Mouse (Mus musculus): ENCODE data around the gene Ank.

Gene Ank

DNA sequence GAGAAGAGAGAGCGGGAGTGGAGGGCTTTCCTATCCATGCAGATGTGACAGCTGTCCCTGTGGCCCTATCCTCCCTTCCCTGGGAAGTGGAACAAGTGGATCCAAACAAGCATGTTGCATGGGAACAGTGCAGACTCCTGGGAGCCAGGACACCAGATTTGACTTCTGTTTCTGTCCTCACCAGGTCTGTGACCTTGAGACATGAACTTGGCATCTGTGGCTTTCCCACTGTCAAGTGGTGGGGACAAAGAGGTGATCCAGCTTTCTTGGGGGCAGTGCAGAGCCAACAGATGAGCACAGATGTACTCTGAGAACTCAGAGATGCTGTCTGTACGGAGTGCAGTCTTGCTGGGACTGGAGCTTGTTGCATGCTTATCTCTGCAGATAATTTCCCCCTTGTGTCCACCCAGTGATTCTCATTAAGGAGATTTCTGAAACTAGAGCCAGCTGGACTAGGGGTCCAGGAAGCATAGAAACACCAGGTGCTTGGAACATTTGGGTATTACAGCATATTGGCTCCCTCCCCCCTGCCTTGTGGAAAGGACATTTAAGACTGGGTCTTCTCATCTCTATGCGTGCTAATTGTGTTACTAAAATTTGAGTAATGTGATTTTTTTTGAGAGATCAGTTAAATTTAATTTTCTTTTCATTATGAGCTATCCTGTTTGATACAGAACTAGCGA lies 14.0 kb downstream of the Ank start:
- no peaks in the 10 kb centered on the region for H3K36me3 ChIP-seq (ENCODE audit: control insufficient read depth, insufficient read depth, low read length, poor library complexity, severe bottlenecking)
- H3K27me3 ChIP-seq (ENCODE audit: control insufficient read depth, insufficient read depth, low read length, poor library complexity, severe bottlenecking), result no peaks in the 10 kb centered on the region
- no peak for DNase-seq (ENCODE audit: low read depth, low spot score)

DNA sequence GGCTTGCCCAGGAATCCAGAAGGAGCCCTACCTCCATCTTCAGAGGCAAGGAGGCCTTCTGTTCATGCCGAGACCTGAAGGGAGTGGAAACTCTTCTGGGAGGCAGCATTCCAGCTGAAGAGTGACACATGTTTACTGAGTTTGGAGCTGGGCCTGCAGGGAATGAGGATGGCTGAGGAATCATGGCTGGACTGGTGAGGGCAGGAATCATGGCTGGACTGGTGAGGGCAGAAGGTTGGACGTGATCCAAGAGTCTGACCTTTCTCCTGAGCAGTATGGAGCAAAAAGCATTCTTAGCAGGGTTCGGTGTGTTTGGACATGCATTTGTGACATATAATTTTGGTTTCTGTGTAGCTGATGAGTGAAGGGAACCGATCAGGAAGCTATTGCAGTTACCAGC lies 15.5 kb downstream of the Ank start:
- H3K27me3 ChIP-seq (ENCODE audit: control insufficient read depth, insufficient read depth, low read length, poor library complexity, severe bottlenecking), result no peaks in the 10 kb centered on the region
- no peaks in the 10 kb centered on the region for H3K36me3 ChIP-seq (ENCODE audit: control insufficient read depth, insufficient read depth, low read length, poor library complexity, severe bottlenecking)
- no peak for DNase-seq (ENCODE audit: low read depth, low spot score)

DNA sequence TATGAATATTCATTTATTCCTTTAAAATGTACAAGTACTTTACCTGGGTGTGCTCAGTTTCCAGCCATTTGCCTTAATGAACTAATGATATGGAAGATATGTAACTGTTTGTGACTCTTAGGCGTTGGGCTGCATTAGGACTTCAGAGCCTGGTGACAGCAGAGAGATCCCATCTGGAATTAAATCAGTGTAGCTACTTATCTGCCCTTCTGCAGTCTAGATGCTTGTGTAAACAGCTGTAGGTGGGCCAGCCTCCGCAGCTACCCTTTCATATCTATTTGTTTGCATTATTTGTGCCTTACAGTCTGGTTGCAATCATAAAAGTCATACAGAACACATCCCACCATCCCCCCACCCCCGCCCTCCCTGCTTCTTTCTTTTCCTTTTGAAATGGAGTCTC lies 16.7 kb downstream of the Ank start:
- no peak for DNase-seq (ENCODE audit: low read depth, low spot score)
- no peaks in the 10 kb centered on the region for H3K27me3 ChIP-seq (ENCODE audit: control insufficient read depth, insufficient read depth, low read length, poor library complexity, severe bottlenecking)
- no peaks in the 10 kb centered on the region for H3K36me3 ChIP-seq (ENCODE audit: control insufficient read depth, insufficient read depth, low read length, poor library complexity, severe bottlenecking)

DNA sequence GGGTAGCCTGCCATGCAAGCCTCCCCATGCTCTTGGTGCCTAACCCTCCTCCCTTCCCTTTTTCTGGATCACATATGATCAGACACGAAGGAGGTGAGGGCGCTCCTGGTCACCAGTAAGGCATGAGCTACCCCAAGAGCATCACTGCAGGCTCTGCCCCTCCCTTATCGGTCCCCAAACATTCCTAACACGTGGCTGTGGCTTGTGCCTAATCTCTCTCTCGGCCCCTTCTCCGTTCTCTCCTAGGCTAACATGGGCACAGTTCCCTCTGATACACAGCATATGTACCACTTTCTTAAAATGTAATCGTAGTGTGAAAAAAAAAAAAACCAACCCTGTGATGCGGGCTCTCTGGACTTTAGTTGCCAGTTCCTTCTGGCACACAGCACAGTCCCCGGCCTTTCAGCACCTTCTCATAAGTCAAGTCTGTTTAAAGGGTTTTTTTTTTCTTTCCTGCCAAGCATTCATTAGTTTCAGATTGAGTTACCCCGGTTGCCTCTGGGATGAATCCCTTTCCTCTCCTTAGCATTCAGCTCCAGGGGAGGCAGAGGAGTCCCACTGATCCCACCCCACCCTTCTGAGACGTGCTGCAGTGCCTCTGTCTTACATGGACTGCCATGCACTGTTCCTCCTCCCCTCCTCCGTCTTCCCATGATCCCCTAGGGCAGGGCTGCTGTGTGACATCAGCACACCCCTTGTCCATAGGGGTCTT lies 19.2 kb downstream of the Ank start:
- H3K27me3 ChIP-seq (ENCODE audit: control insufficient read depth, insufficient read depth, low read length, poor library complexity, severe bottlenecking), result no peaks in the 10 kb centered on the region
- DNase-seq (ENCODE audit: low read depth, low spot score), result no peak

DNA sequence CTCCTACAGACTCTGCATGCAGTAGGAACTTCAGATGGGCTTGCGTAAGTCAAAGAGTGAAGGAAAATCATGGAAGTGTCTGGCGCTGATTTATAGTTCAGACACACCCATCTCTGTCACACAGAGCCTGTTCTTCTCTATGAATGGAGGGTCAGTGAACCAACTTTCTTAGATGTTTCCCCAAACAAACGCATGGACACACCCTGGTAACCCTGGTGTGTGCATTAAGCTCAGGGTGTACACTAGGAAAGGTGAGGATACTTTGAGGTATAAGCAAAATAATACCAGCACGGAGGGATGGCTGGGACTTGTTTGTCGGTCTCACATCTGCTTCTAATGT lies 19.8 kb downstream of the Ank start:
- H3K27me3 ChIP-seq (ENCODE audit: control insufficient read depth, insufficient read depth, low read length, poor library complexity, severe bottlenecking), result no peaks in the 10 kb centered on the region
- DNase-seq (ENCODE audit: low read depth, low spot score), result no peak
- no peaks in the 10 kb centered on the region for H3K36me3 ChIP-seq (ENCODE audit: control insufficient read depth, insufficient read depth, low read length, poor library complexity, severe bottlenecking)

More for the DNA sequence above, 19.2 kb downstream of the Ank start:
- no peaks in the 10 kb centered on the region for H3K36me3 ChIP-seq (ENCODE audit: control insufficient read depth, insufficient read depth, low read length, poor library complexity, severe bottlenecking)

DNA sequence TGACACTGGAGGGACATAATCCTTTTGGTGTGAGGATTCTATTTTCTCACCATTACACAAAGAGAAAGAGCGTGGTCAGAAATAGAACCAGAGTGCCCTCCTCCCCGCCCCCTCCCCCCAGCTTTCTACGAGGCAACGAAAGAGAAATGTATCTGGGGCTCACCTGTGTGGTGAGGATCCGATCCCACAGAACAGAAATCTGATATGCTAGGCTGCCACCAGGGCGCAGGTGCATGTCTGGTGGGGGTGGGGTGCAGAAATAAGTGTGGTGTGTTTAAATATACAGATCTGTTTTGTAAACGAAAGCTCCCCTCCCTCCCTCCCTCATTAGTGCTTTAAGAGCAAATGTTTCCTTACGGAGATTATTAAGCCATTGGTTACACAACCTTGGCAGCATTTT lies 20.6 kb downstream of the Ank start:
- H3K36me3 ChIP-seq (ENCODE audit: control insufficient read depth, insufficient read depth, low read length, poor library complexity, severe bottlenecking), result no peaks in the 10 kb centered on the region
- no peak for DNase-seq (ENCODE audit: low read depth, low spot score)

DNA sequence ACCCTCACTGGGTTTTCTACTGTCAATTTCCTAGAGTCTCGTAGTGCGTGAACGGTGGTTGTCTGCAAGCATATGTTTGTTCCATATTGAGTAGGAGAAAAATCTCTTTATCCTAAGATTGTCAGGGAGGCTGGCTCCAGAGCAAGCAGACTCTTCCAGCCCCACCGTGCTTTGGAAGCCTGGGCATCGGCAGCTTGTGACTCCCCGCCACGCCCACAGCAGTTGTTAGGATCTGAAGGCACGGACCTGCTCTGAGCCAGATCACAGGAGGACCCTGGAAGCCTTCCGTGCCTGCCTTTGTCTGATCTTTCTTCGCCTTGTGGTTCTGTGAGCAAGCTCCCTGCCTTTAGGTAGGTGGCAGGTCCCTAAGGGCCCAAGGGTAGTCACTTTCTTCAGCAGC lies 21.6 kb downstream of the Ank start:
- no peaks in the 10 kb centered on the region for H3K27me3 ChIP-seq (ENCODE audit: control insufficient read depth, insufficient read depth, low read length, poor library complexity, severe bottlenecking)

More for the DNA sequence above, 20.6 kb downstream of the Ank start:
- no peaks in the 10 kb centered on the region for H3K27me3 ChIP-seq (ENCODE audit: control insufficient read depth, insufficient read depth, low read length, poor library complexity, severe bottlenecking)

DNA sequence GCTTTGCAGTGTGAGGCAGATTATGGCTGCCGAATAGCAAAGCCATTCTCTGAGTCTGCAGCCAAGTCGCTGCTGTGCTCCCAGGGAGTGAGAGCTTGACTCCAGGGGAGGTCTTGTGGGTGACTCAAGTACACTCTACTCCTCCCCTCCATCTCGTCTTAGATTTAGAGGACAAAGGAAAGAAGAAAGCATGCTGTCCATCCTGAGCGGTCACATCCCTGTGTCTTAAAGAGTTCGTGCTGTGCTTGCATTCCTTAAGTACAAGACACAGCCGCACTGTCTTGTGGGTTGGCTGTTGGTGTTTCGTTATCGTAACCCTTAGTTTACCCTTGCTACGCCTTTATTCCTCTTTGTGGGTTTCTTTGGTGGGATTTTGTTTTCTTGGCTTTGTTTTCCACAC lies 24.2 kb downstream of the Ank start:
- Histone ChIP-seq H3K36me3 (ENCODE audit: control insufficient read depth, insufficient read depth, low read length, poor library complexity, severe bottlenecking) (no peaks in the 10 kb centered on the region), H3K27me3 (ENCODE audit: control insufficient read depth, insufficient read depth, low read length, poor library complexity, severe bottlenecking) (no peaks in the 10 kb centered on the region)
- DNase-seq (ENCODE audit: low read depth, low spot score), result no peak

More for the DNA sequence above, 21.6 kb downstream of the Ank start:
- no peak for DNase-seq (ENCODE audit: low read depth, low spot score)
- no peaks in the 10 kb centered on the region for H3K36me3 ChIP-seq (ENCODE audit: control insufficient read depth, insufficient read depth, low read length, poor library complexity, severe bottlenecking)

DNA sequence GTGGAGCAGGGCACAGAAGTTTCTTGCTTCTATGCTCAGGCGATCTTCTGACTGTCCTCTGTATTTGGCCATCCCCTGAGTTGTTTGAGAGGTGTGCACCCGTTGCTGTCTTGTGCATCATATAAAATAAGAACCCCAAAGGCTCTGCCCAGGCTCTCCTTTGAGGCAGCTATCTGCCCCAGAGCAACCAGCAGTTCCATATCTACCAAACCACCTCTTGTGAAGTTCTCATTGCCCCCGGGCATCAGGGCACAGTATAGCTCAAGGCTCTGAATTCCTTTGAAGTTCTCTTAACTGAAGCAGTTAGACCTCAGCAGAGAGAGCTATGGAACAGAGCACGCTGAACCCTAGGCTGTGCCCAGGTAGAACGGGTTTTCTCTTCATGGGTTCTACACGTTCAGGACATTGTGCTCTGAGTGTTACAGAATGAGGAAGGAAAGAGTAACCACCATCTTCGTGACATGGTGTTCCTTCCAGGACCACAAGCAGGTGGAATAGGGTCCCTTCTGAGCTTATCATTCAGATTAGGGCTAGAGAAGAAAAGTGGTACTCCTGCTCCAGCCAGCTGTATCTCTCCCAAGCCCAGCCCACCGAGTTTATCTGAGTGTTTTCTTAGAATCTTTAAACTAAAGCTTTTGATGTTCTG lies 25.1 kb downstream of the Ank start:
- H3K27me3 ChIP-seq (ENCODE audit: control insufficient read depth, insufficient read depth, low read length, poor library complexity, severe bottlenecking), result no peaks in the 10 kb centered on the region
- DNase-seq (ENCODE audit: low read depth, low spot score), result no peak
- H3K36me3 ChIP-seq (ENCODE audit: control insufficient read depth, insufficient read depth, low read length, poor library complexity, severe bottlenecking), result no peaks in the 10 kb centered on the region

DNA sequence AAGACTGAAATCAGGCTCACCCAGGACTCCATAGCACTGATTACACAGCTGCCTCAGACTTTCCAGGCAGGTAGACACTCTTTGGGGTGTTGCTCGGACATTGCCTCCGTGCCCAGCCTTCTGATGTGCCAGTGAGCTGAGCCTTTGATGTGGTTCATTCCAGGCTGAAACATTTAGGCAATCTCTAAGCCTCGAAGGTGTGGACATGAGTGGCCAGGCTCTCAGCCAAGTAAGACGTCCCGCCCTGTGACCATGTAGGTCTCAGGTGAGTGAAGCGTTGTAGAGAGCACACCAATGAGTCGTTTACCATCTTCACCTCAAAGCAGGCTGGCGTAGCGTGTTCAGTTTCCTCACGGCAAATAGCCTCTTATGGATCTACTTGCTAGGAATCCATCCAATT lies 25.7 kb downstream of the Ank start:
- H3K27me3 ChIP-seq (ENCODE audit: control insufficient read depth, insufficient read depth, low read length, poor library complexity, severe bottlenecking), result no peaks in the 10 kb centered on the region
- H3K36me3 ChIP-seq (ENCODE audit: control insufficient read depth, insufficient read depth, low read length, poor library complexity, severe bottlenecking), result no peaks in the 10 kb centered on the region
- DNase-seq (ENCODE audit: low read depth, low spot score), result no peak

DNA sequence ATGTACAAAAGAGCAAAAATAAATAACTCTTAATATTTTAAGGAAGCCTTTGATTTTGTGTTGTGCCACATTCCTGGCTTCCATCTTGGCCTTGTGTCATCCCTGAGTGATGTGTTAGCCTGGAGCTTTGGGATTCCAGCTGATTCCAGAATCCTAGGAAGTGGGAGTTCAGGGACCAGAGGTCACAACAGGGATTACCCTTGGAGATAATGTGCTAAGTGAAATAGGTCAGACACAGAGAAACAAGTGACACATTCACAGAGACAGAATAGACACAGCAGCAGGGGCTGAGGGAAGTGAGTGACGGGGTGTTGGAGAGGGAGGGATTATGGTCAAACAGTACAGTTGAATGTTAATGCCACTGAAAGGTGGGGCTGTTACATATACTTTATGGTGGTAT lies 26.3 kb downstream of the Ank start:
- no peak for DNase-seq (ENCODE audit: low read depth, low spot score)
- H3K27me3 ChIP-seq (ENCODE audit: control insufficient read depth, insufficient read depth, low read length, poor library complexity, severe bottlenecking), result no peaks in the 10 kb centered on the region
- no peaks in the 10 kb centered on the region for H3K36me3 ChIP-seq (ENCODE audit: control insufficient read depth, insufficient read depth, low read length, poor library complexity, severe bottlenecking)

DNA sequence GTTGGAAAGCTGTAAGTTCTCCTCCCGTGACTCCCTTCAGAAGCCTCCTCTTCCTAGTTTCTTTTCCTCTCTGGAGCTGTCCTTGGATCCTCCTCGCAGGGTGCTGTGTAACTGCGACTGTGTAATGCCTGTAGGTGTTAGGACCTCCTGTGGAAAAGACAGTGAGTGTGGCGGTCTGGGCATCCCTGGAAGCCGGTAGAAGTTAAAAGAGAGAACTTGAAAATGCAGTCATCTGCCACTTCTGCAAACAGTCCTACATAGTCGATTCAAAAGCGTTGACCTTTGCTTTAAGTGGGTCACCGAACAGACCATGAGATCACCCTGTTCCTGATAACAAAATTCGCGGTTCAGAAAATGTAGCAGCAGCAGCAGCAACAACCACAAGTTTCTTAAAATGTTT lies 27.0 kb downstream of the Ank start:
- Histone ChIP-seq H3K27me3 (ENCODE audit: control insufficient read depth, insufficient read depth, low read length, poor library complexity, severe bottlenecking) (no peaks in the 10 kb centered on the region), H3K36me3 (ENCODE audit: control insufficient read depth, insufficient read depth, low read length, poor library complexity, severe bottlenecking) (no peaks in the 10 kb centered on the region)
- DNase-seq (ENCODE audit: low read depth, low spot score), result no peak

DNA sequence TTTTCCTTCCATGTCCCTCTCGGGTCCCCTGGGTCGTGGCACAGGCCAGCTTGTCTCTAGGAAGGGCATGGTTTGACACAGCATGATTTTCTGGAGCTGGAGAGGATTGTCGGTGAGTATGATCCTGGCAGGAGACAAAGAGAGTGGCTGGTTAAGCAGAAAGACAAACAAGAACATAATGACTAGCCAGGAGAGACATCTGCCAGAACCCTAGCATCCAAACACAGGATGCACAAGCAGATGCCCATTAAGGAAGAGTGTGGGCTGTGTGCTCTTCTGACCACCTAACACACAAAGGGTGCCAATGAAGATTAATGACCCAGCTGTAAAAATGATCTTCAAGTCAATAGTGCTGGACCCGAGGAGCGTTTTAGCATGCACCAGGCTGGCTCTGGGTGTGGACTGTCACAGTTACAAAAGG lies 29.5 kb downstream of the Ank start:
- Histone ChIP-seq H3K36me3 (ENCODE audit: control insufficient read depth, insufficient read depth, low read length, poor library complexity, severe bottlenecking) (no peaks in the 10 kb centered on the region), H3K27me3 (ENCODE audit: control insufficient read depth, insufficient read depth, low read length, poor library complexity, severe bottlenecking) (no peaks in the 10 kb centered on the region)
- no peak for DNase-seq (ENCODE audit: low read depth, low spot score)

DNA sequence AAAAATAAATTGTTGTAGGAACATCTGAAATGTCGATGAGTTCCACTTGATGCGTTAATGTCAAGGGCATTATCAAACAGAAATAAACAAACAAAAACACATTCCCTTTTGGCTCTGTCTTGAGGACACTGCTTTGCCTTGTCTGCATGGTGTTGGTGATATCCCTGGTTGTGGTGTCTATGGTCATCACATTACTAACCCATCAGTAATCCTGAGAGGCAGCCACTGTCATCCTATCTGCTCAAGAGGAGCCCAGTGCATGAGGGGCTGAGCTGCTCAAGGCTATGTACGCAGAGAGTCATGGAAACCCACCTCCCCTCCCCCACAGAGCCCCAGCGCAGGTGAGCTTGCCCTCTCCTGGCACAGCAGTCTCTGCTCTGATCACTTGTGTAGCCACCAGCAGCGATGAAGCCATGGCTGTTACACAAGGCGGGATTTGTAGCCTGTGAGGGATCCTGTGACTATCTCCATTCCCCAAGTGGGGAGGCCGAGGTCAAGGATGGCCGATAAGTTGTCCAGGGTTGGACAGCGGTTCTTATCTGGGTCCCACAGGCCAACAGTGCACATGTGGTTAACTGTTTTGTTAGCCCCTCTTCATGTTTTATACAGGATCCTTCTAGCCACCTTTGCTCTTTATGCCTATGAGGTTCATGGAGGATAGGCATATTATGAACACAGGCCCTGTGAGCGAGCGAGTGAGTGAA lies 30.3 kb downstream of the Ank start:
- DNase-seq (ENCODE audit: low read depth, low spot score), result no peak
- H3K27me3 ChIP-seq (ENCODE audit: control insufficient read depth, insufficient read depth, low read length, poor library complexity, severe bottlenecking), result no peaks in the 10 kb centered on the region
- H3K36me3 ChIP-seq (ENCODE audit: control insufficient read depth, insufficient read depth, low read length, poor library complexity, severe bottlenecking), result no peaks in the 10 kb centered on the region

Data from splenic B cell, adult 2 months (primary cell).